Mouse (Mus musculus) C2C12 (cell line): ENCODE measurements around the gene B3glct. TPM values are rescaled to one million over a fixed set of nuclear protein-coding genes. Genes with fewer than 3 reads are reported as not detected.

Source experiments
- H3K27me3 ChIP-seq: one replicate; pipeline ENCODE4 v1.6.1; 2011; ENCODE audit not compliant: control insufficient read depth, insufficient read depth, insufficient read length
- H3K36me3 ChIP-seq: one replicate; pipeline ENCODE4 v1.6.1; 2011; ENCODE audit not compliant: control insufficient read depth, insufficient read depth
- H3K4me3 ChIP-seq: one replicate; pipeline ENCODE4 v1.5.1; 2011; ENCODE audit warnings: mild to moderate bottlenecking, control low read depth; ENCODE audit not compliant: poor library complexity, insufficient read depth, severe bottlenecking
- H3K79me2 ChIP-seq: one replicate; pipeline ENCODE4 v1.6.1; 2011; ENCODE audit not compliant: control insufficient read depth, insufficient read depth
- H3K79me3 ChIP-seq: one replicate; pipeline ENCODE4 v1.6.1; 2011; ENCODE audit warnings: low read depth, control low read depth
- H3ac ChIP-seq: one replicate; pipeline ENCODE3; 2011; ENCODE audit warnings: low read depth; ENCODE audit not compliant: control insufficient read depth, insufficient read length
- CEBPB ChIP-seq: IDR thresholded peaks from one replicate; pipeline ENCODE4 v1.6.1; 2011; ENCODE audit warnings: low read depth, mild to moderate bottlenecking, control low read depth, moderate library complexity
- CTCF ChIP-seq: IDR thresholded peaks from one replicate; pipeline ENCODE4 v1.5.1; 2011; ENCODE audit not compliant: control insufficient read depth, insufficient read depth, insufficient read length
- FOSL1 ChIP-seq: IDR thresholded peaks from one replicate; pipeline ENCODE4 v1.8.0; 2011; ENCODE audit warnings: mild to moderate bottlenecking, low read length; ENCODE audit not compliant: poor library complexity, insufficient read depth, severe bottlenecking
- MAX ChIP-seq: IDR thresholded peaks from one replicate; pipeline ENCODE4 v1.6.1; 2011; ENCODE audit warnings: mild to moderate bottlenecking, control low read depth
- MYOD1 ChIP-seq: IDR thresholded peaks from one replicate; pipeline ENCODE4 v1.6.1; 2011; ENCODE audit warnings: low read depth; ENCODE audit not compliant: control insufficient read depth, insufficient read length
- MYOG ChIP-seq: IDR thresholded peaks from one replicate; pipeline ENCODE4 v1.6.1; 2011; ENCODE audit not compliant: control insufficient read depth, insufficient read length; ENCODE audit errors: extremely low read depth
- USF1 ChIP-seq: IDR thresholded peaks from one replicate; pipeline ENCODE4 v1.6.1; 2011; ENCODE audit warnings: low read depth, mild to moderate bottlenecking, control low read depth, moderate library complexity
- polyA plus RNA-seq: library from polyadenylated mRNA; unstranded; fragments of >200 nt; fragmentation: generic; extraction: Trizol; gene quantifications from one replicate; pipeline ENCODE4 v1.2.1, GENCODE M21; 2012; ENCODE audit warnings: missing spikeins

The B3glct gene
- polyA plus RNA-seq, 1 experiment, result 4.6 TPM

DNA sequence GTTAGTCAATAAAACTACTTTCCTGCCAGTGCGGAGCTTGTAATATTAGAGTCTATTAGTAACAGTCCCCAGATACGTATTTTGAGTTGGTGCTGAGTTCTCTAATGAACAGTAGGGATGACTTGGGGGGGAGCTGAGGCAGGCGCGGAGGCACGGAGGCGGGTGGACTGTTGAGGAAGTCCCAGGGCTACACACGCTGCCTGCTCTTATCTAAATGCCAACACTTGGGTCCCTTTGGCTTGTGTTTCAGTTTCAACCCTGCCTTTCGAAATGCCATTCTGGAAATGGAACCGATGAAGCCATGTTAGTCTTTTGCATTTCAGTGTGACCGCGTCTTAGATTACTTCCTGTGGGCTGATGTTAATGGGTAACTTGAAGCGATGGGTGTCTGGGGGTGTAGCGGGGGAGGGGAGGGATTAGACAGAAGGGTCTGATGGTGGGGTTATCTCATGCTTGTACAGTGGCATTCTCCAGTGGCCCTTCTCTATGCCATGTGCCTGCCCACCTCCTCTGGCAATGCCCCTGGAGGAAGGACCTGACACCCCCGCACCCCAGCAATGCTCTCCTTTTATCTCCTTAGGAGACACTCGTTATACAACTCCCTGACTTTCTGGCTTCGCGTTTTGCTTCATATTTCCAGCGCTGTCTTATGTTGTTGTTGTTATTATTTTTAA, 17.2 kb downstream of the B3glct start:
- Histone ChIP-seq H3K79me2 (no peaks in the 10 kb centered on the region), H3K27me3 (no peaks in the 10 kb centered on the region), H3K36me3 (no peaks in the 10 kb centered on the region), H3K79me3 (no peaks in the 10 kb centered on the region), H3ac (no peak overlapping the region), H3K4me3 (no peak overlapping the region)
- TF ChIP-seq MYOD1, result no peak
- no peak for TF ChIP-seq MAX
- TF ChIP-seq USF1, result no peak

GRCm38 (mm10) chr5:149702770-149703169, 24.7 kb downstream of the B3glct start:
- Histone ChIP-seq H3K79me3 (no peaks in the 10 kb centered on the region), H3K4me3 (no peak overlapping the region), H3K27me3 (no peaks in the 10 kb centered on the region), H3K36me3 (no peaks in the 10 kb centered on the region), H3K79me2 (no peaks in the 10 kb centered on the region), H3ac (no peak overlapping the region)
- TF ChIP-seq MAX, result no peak
- TF ChIP-seq MYOG, result no peak
- TF ChIP-seq MYOD1, result no peak
- no peak for TF ChIP-seq CEBPB
- no peak for TF ChIP-seq CTCF
- no peak for TF ChIP-seq USF1

GRCm38 (mm10) chr5:149711545-149711944, 33.5 kb downstream of the B3glct start:
- TF ChIP-seq MYOD1 (no peak), USF1 (no peak), FOSL1 (no peak), CEBPB (no peak), MYOG (no peak), CTCF (no peak), MAX (no peak)
- Histone ChIP-seq H3K79me2 (no peaks in the 10 kb centered on the region), H3K36me3 (no peaks in the 10 kb centered on the region), H3K27me3 (no peaks in the 10 kb centered on the region), H3K4me3 (no peak overlapping the region), H3ac (no peak overlapping the region), H3K79me3 (no peaks in the 10 kb centered on the region)

GRCm38 (mm10) chr5:149713170-149713774, 35.2 kb downstream of the B3glct start:
- Histone ChIP-seq H3K79me3 (no peaks in the 10 kb centered on the region), H3K79me2 (no peaks in the 10 kb centered on the region), H3K4me3 (no peak overlapping the region), H3K27me3 (no peaks in the 10 kb centered on the region), H3ac (no peak overlapping the region), H3K36me3 (no peaks in the 10 kb centered on the region)
- TF ChIP-seq USF1, result no peak

GRCm38 (mm10) chr5:149713834-149714233, 35.8 kb downstream of the B3glct start:
- Histone ChIP-seq H3K79me2 (no peaks in the 10 kb centered on the region), H3K36me3 (no peaks in the 10 kb centered on the region), H3K79me3 (no peaks in the 10 kb centered on the region), H3K27me3 (no peaks in the 10 kb centered on the region), H3K4me3 (no peak overlapping the region), H3ac (no peak overlapping the region)
- TF ChIP-seq CTCF (no peak), CEBPB (no peak), MYOG (no peak), USF1 (no peak), MAX (no peak), MYOD1 (no peak), FOSL1 (no peak)

GRCm38 (mm10) chr5:149715571-149716328, 37.7 kb downstream of the B3glct start:
- H3K27me3 ChIP-seq, result no peaks in the 10 kb centered on the region
- no peaks in the 10 kb centered on the region for H3K79me2 ChIP-seq
- H3ac ChIP-seq, result no peak overlapping the region
- no peak overlapping the region for H3K4me3 ChIP-seq
- TF ChIP-seq USF1, result no peak
- TF ChIP-seq CTCF, result no peak
- TF ChIP-seq MYOD1, result no peak
- no peak for TF ChIP-seq MYOG
- TF ChIP-seq MAX, result no peak
- TF ChIP-seq CEBPB, result no peak
- no peak for TF ChIP-seq FOSL1
- no peaks in the 10 kb centered on the region for H3K79me3 ChIP-seq
- H3K36me3 ChIP-seq, result no peaks in the 10 kb centered on the region
